Mouse (Mus musculus): ENCODE measurements around the gene Ppp1r21.

Gene Ppp1r21

GRCm38 (mm10) chr17:88606056-88606455 is 76.1 kb downstream of the Ppp1r21 start:
- in situ Hi-C loops (cut with MboI; ENCODE audit: unreplicated experiment in 2 of 2): no loop called here

GRCm38 (mm10) chr17:88609361-88609760 is 79.4 kb downstream of the Ppp1r21 start:
- in situ Hi-C loops (cut with MboI; ENCODE audit: unreplicated experiment in 2 of 2): no loop called here

- in situ Hi-C loops (cut with MboI; ENCODE audit: unreplicated experiment in 2 of 2): no loop called here
Measured at GRCm38 (mm10) chr17:88611057-88611456, 81.1 kb downstream of the Ppp1r21 start.

GRCm38 (mm10) chr17:88613172-88613571 is 83.3 kb downstream of the Ppp1r21 start:
- in situ Hi-C loops (cut with MboI; ENCODE audit: unreplicated experiment in 2 of 2): no loop called here

GRCm38 (mm10) chr17:88613721-88614120 is 83.8 kb downstream of the Ppp1r21 start:
- in situ Hi-C loops (cut with MboI; ENCODE audit: unreplicated experiment in 2 of 2): no loop called here

GRCm38 (mm10) chr17:88614234-88614633 is 84.3 kb downstream of the Ppp1r21 start:
- in situ Hi-C loops (cut with MboI; ENCODE audit: unreplicated experiment in 2 of 2): no loop called here

GRCm38 (mm10) chr17:88614733-88615132 is 84.8 kb downstream of the Ppp1r21 start:
- in situ Hi-C loops (cut with MboI; ENCODE audit: unreplicated experiment in 2 of 2): no loop called here

GRCm38 (mm10) chr17:88615492-88616155 is 85.7 kb downstream of the Ppp1r21 start:
- in situ Hi-C loops (cut with MboI; ENCODE audit: unreplicated experiment in 2 of 2): no loop called here

- in situ Hi-C loops (cut with MboI; ENCODE audit: unreplicated experiment in 2 of 2): no loop called here
Measured at GRCm38 (mm10) chr17:88620935-88621334, 91.0 kb downstream of the Ppp1r21 start.

- in situ Hi-C loops (cut with MboI; ENCODE audit: unreplicated experiment in 2 of 2): no loop called here
Measured at GRCm38 (mm10) chr17:88621374-88621773, 91.5 kb downstream of the Ppp1r21 start.

GRCm38 (mm10) chr17:88622711-88623110 is 92.8 kb downstream of the Ppp1r21 start:
- in situ Hi-C loops (cut with MboI; ENCODE audit: unreplicated experiment in 2 of 2): no loop called here

GRCm38 (mm10) chr17:88624386-88624785 is 94.5 kb downstream of the Ppp1r21 start:
- in situ Hi-C loops (cut with MboI; ENCODE audit: unreplicated experiment in 2 of 2): no loop called here

GRCm38 (mm10) chr17:88625350-88625749 is 95.4 kb downstream of the Ppp1r21 start:
- in situ Hi-C loops (cut with MboI; ENCODE audit: unreplicated experiment in 2 of 2): loop anchor here (25.0 kb wide), 3 partner anchors 213 to 938 kb away; no protein-coding TSS in a partner anchor

GRCm38 (mm10) chr17:88625931-88626330 is 96.0 kb downstream of the Ppp1r21 start:
- in situ Hi-C loops (cut with MboI; ENCODE audit: unreplicated experiment in 2 of 2): loop anchor here (25.0 kb wide), 3 partner anchors 214 to 939 kb away; no protein-coding TSS in a partner anchor

- in situ Hi-C loops (cut with MboI; ENCODE audit: unreplicated experiment in 2 of 2): loop anchor here (25.0 kb wide), 3 partner anchors 214 to 939 kb away; no protein-coding TSS in a partner anchor
Measured at GRCm38 (mm10) chr17:88626347-88626811, 96.5 kb downstream of the Ppp1r21 start.

- in situ Hi-C loops (cut with MboI; ENCODE audit: unreplicated experiment in 2 of 2): loop anchor here (25.0 kb wide), 3 partner anchors 215 to 940 kb away; no protein-coding TSS in a partner anchor
Measured at GRCm38 (mm10) chr17:88627150-88627549, 97.2 kb downstream of the Ppp1r21 start.

GRCm38 (mm10) chr17:88628676-88629380 is 98.9 kb downstream of the Ppp1r21 start:
- in situ Hi-C loops (cut with MboI; ENCODE audit: unreplicated experiment in 2 of 2): loop anchor here (25.0 kb wide), 3 partner anchors 217 to 942 kb away; no protein-coding TSS in a partner anchor

- in situ Hi-C loops (cut with MboI; ENCODE audit: unreplicated experiment in 2 of 2): loop anchor here (25.0 kb wide), 3 partner anchors 217 to 942 kb away; no protein-coding TSS in a partner anchor
Measured at GRCm38 (mm10) chr17:88629381-88629759, 99.5 kb downstream of the Ppp1r21 start.

GRCm38 (mm10) chr17:88629931-88630553 is 100.1 kb downstream of the Ppp1r21 start:
- in situ Hi-C loops (cut with MboI; ENCODE audit: unreplicated experiment in 2 of 2): loop anchor here (25.0 kb wide), 3 partner anchors 218 to 943 kb away; no protein-coding TSS in a partner anchor

- in situ Hi-C loops (cut with MboI; ENCODE audit: unreplicated experiment in 2 of 2): loop anchor here (25.0 kb wide), 3 partner anchors 218 to 943 kb away; no protein-coding TSS in a partner anchor
Measured at GRCm38 (mm10) chr17:88630554-88630948, 100.6 kb downstream of the Ppp1r21 start.

GRCm38 (mm10) chr17:88632631-88633030 is 102.7 kb downstream of the Ppp1r21 start:
- in situ Hi-C loops (cut with MboI; ENCODE audit: unreplicated experiment in 2 of 2): loop anchor here (25.0 kb wide), 3 partner anchors 220 to 945 kb away; no protein-coding TSS in a partner anchor
